Mouse (Mus musculus) testis, adult 2 months (tissue): ENCODE data around the gene Kctd6.

Experiments
- CTCF ChIP-seq: fragments of 200-500 bp; IDR thresholded peaks from 2 replicates; pipeline ENCODE4 v1.5.1; 2012; ENCODE audit warnings: low read depth, mild to moderate bottlenecking, inconsistent platforms, low read length, moderate library complexity; ENCODE audit not compliant: control insufficient read depth, insufficient read depth, insufficient replicate concordance
- POLR2A ChIP-seq: fragments of 200-500 bp; IDR thresholded peaks from 2 replicates; pipeline ENCODE4 v1.6.1; 2012; ENCODE audit warnings: low read depth, mild to moderate bottlenecking, inconsistent platforms, low read length, moderate library complexity; ENCODE audit not compliant: control insufficient read depth

- TF ChIP-seq POLR2A, result no peak
- no peak for TF ChIP-seq CTCF
These were observed 22.5 kb upstream of the Kctd6 start for GRCm38 (mm10) chr14:8191331-8191965.
